Mouse (Mus musculus): ENCODE measurements around the gene Dtl. TPM values are rescaled to one million over a fixed set of nuclear protein-coding genes. Genes with fewer than 3 reads are reported as not detected.

The Dtl gene
- polyA plus RNA-seq, 1 experiment, result 5.1 TPM

- TF ChIP-seq POLR2A (IDR thresholded peaks at IDR 0.05; ENCODE audit: extremely low read depth, insufficient read depth, low read length) (0 out of 2 replicates have a peak, but pooled peaks have one; percentile 22), CTCF (IDR thresholded peaks at IDR 0.05; ENCODE audit: extremely low read depth, insufficient read depth, low read length) (no peak)
- H3K4me3 ChIP-seq (ENCODE audit: insufficient read depth, low read length), result peak overlapping the region; percentile 20
- peaks cover 1% of the 10 kb centered on the region; the same call in 1 of the 2 replicates for H3K4me1 ChIP-seq (ENCODE audit: control insufficient read depth, insufficient read depth, low read length)
- H3K27ac ChIP-seq (ENCODE audit: insufficient read depth, low read length), result peak overlapping the region; percentile 30; the same call in 1 of the 2 replicates
Observed at GRCm38 (mm10) chr1:191611686-191612085, 36.3 kb upstream of the Dtl start.

- no peak for TF ChIP-seq POLR2A (IDR thresholded peaks at IDR 0.05; ENCODE audit: extremely low read depth, insufficient read depth, low read length)
- TF ChIP-seq CTCF (IDR thresholded peaks at IDR 0.05; ENCODE audit: extremely low read depth, insufficient read depth, low read length), result no peak
- Histone ChIP-seq H3K27ac (ENCODE audit: insufficient read depth, low read length) (no peak overlapping the region), H3K4me3 (ENCODE audit: insufficient read depth, low read length) (no peak overlapping the region), H3K4me1 (ENCODE audit: control insufficient read depth, insufficient read depth, low read length) (peaks cover 1% of the 10 kb centered on the region; the same call in 1 of the 2 replicates)
Observed at GRCm38 (mm10) chr1:191610357-191610756, 35.0 kb upstream of the Dtl start.

GRCm38 (mm10) chr1:191609578-191609977, 34.2 kb upstream of the Dtl start:
- no peak overlapping the region for H3K27ac ChIP-seq (ENCODE audit: insufficient read depth, low read length)
- peaks cover 5% of the 10 kb centered on the region; the same call in 1 of the 2 replicates for H3K4me1 ChIP-seq (ENCODE audit: control insufficient read depth, insufficient read depth, low read length)
- TF ChIP-seq POLR2A (IDR thresholded peaks at IDR 0.05; ENCODE audit: extremely low read depth, insufficient read depth, low read length) (no peak), CTCF (IDR thresholded peaks at IDR 0.05; ENCODE audit: extremely low read depth, insufficient read depth, low read length) (no peak)
- no peak overlapping the region for H3K4me3 ChIP-seq (ENCODE audit: insufficient read depth, low read length)

- TF ChIP-seq CTCF (IDR thresholded peaks at IDR 0.05; ENCODE audit: extremely low read depth, insufficient read depth, low read length) (no peak), POLR2A (IDR thresholded peaks at IDR 0.05; ENCODE audit: extremely low read depth, insufficient read depth, low read length) (no peak)
- Histone ChIP-seq H3K27ac (ENCODE audit: insufficient read depth, low read length) (no peak overlapping the region), H3K4me1 (ENCODE audit: control insufficient read depth, insufficient read depth, low read length) (peaks cover 5% of the 10 kb centered on the region; the same call in 1 of the 2 replicates), H3K4me3 (ENCODE audit: insufficient read depth, low read length) (no peak overlapping the region)
Observed at GRCm38 (mm10) chr1:191609051-191609450, 33.7 kb upstream of the Dtl start.

- H3K27ac ChIP-seq (ENCODE audit: insufficient read depth, low read length), result no peak overlapping the region
- TF ChIP-seq CTCF (IDR thresholded peaks at IDR 0.05; ENCODE audit: extremely low read depth, insufficient read depth, low read length), result no peak
- TF ChIP-seq POLR2A (IDR thresholded peaks at IDR 0.05; ENCODE audit: extremely low read depth, insufficient read depth, low read length), result no peak
- H3K4me3 ChIP-seq (ENCODE audit: insufficient read depth, low read length), result no peak overlapping the region
- H3K4me1 ChIP-seq (ENCODE audit: control insufficient read depth, insufficient read depth, low read length), result peaks cover 4% of the 10 kb centered on the region; the same call in 1 of the 2 replicates
Observed at GRCm38 (mm10) chr1:191604690-191605089, 29.3 kb upstream of the Dtl start.

GRCm38 (mm10) chr1:191599210-191599609, 23.9 kb upstream of the Dtl start:
- TF ChIP-seq CTCF (IDR thresholded peaks at IDR 0.05; ENCODE audit: extremely low read depth, insufficient read depth, low read length) (no peak), POLR2A (IDR thresholded peaks at IDR 0.05; ENCODE audit: extremely low read depth, insufficient read depth, low read length) (no peak)

GRCm38 (mm10) chr1:191596076-191596475, 20.7 kb upstream of the Dtl start:
- Histone ChIP-seq H3K4me3 (ENCODE audit: insufficient read depth, low read length) (no peak overlapping the region), H3K27ac (ENCODE audit: insufficient read depth, low read length) (no peak overlapping the region), H3K4me1 (ENCODE audit: control insufficient read depth, insufficient read depth, low read length) (peaks cover 8% of the 10 kb centered on the region)
- TF ChIP-seq POLR2A (IDR thresholded peaks at IDR 0.05; ENCODE audit: extremely low read depth, insufficient read depth, low read length), result no peak
- no peak for TF ChIP-seq CTCF (IDR thresholded peaks at IDR 0.05; ENCODE audit: extremely low read depth, insufficient read depth, low read length)

More at GRCm38 (mm10) chr1:191599210-191599609, 23.9 kb upstream of the Dtl start:
- Histone ChIP-seq H3K4me1 (ENCODE audit: control insufficient read depth, insufficient read depth, low read length) (no peaks in the 10 kb centered on the region), H3K27ac (ENCODE audit: insufficient read depth, low read length) (no peak overlapping the region), H3K4me3 (ENCODE audit: insufficient read depth, low read length) (no peak overlapping the region)

GRCm38 (mm10) chr1:191592016-191592720, 16.8 kb upstream of the Dtl start:
- H3K4me3 ChIP-seq (ENCODE audit: insufficient read depth, low read length), result no peak overlapping the region
- H3K4me1 ChIP-seq (ENCODE audit: control insufficient read depth, insufficient read depth, low read length), result peaks cover 8% of the 10 kb centered on the region
- H3K27ac ChIP-seq (ENCODE audit: insufficient read depth, low read length), result peak overlapping the region; percentile 70
- peak; percentile 42; the same call in 1 of the 2 replicates for TF ChIP-seq POLR2A (IDR thresholded peaks at IDR 0.05; ENCODE audit: extremely low read depth, insufficient read depth, low read length)
- no peak for TF ChIP-seq CTCF (IDR thresholded peaks at IDR 0.05; ENCODE audit: extremely low read depth, insufficient read depth, low read length)

- peaks cover 8% of the 10 kb centered on the region for H3K4me1 ChIP-seq (ENCODE audit: control insufficient read depth, insufficient read depth, low read length)
- no peak overlapping the region for H3K4me3 ChIP-seq (ENCODE audit: insufficient read depth, low read length)
- H3K27ac ChIP-seq (ENCODE audit: insufficient read depth, low read length), result no peak overlapping the region
- TF ChIP-seq CTCF (IDR thresholded peaks at IDR 0.05; ENCODE audit: extremely low read depth, insufficient read depth, low read length) (no peak), POLR2A (IDR thresholded peaks at IDR 0.05; ENCODE audit: extremely low read depth, insufficient read depth, low read length) (no peak)
Observed at GRCm38 (mm10) chr1:191588749-191589148, 13.4 kb upstream of the Dtl start.

GRCm38 (mm10) chr1:191587062-191587461, 11.7 kb upstream of the Dtl start:
- TF ChIP-seq CTCF (IDR thresholded peaks at IDR 0.05; ENCODE audit: extremely low read depth, insufficient read depth, low read length) (peak; percentile 47; the same call in 1 of the 2 replicates), POLR2A (IDR thresholded peaks at IDR 0.05; ENCODE audit: extremely low read depth, insufficient read depth, low read length) (no peak)
- H3K4me3 ChIP-seq (ENCODE audit: insufficient read depth, low read length), result no peak overlapping the region
- peaks cover 2% of the 10 kb centered on the region; the same call in 1 of the 2 replicates for H3K4me1 ChIP-seq (ENCODE audit: control insufficient read depth, insufficient read depth, low read length)

More at GRCm38 (mm10) chr1:191587062-191587461, 11.7 kb upstream of the Dtl start:
- no peak overlapping the region for H3K27ac ChIP-seq (ENCODE audit: insufficient read depth, low read length)

Measured in cortical plate, adult 2 months (tissue).